Mouse (Mus musculus) small intestine, adult 2 months (tissue): ENCODE measurements around the gene Pym1.

Experiments used
- CTCF ChIP-seq: fragments of 200-500 bp; IDR thresholded peaks from 2 replicates; pipeline ENCODE4 v1.5.1; 2012; ENCODE audit warnings: low read depth, mild to moderate bottlenecking, control low read depth, inconsistent platforms, low read length, moderate library complexity, mixed read lengths; ENCODE audit not compliant: insufficient replicate concordance, insufficient read length; ENCODE audit errors: extremely low read depth
- POLR2A ChIP-seq: fragments of 200-500 bp; IDR thresholded peaks from 2 replicates; pipeline ENCODE4 v1.6.1; 2012; ENCODE audit warnings: low read depth, mild to moderate bottlenecking, control low read depth, inconsistent platforms, low read length, moderate library complexity

- TF ChIP-seq CTCF: no peak
- TF ChIP-seq POLR2A: no peak; the same call in 1 of the 2 replicates
Measured at GRCm38 (mm10) chr10:128744211-128744610, 3.5 kb upstream of the Pym1 start.
